Mouse (Mus musculus) embryonic fibroblast, embryonic 13.5 days (primary cell): Measurements from ENCODE around the gene Rab1a. TPM values are rescaled to one million over a fixed set of nuclear protein-coding genes. Genes with fewer than 3 reads are reported as not detected.

ENCODE experiments used
- H3K27ac ChIP-seq: 2 replicates; pipeline ENCODE4 v1.5.1; 2012; ENCODE audit warnings: low read length, control low read depth, inconsistent platforms; ENCODE audit not compliant: insufficient read depth
- H3K4me1 ChIP-seq: 2 replicates; pipeline ENCODE4 v1.6.1; 2011; ENCODE audit warnings: low read length; ENCODE audit not compliant: control insufficient read depth, insufficient read depth
- H3K4me3 ChIP-seq: 2 replicates; pipeline ENCODE4 v1.5.1; 2011; ENCODE audit warnings: mild to moderate bottlenecking, control low read depth, low read length; ENCODE audit not compliant: insufficient read depth
- CTCF ChIP-seq: IDR thresholded peaks from 2 replicates; pipeline ENCODE4 v1.5.1; 2011; ENCODE audit warnings: mild to moderate bottlenecking, control low read depth, low read length, moderate library complexity, borderline replicate concordance; ENCODE audit not compliant: insufficient read depth
- POLR2A ChIP-seq: IDR thresholded peaks from 2 replicates; pipeline ENCODE4 v1.6.1; 2011; ENCODE audit warnings: low read depth, mild to moderate bottlenecking, control low read depth, low read length, moderate library complexity
- polyA plus RNA-seq: library from polyadenylated mRNA; stranded (reverse); fragments of >200 nt; gene quantifications from 2 replicates; pipeline ENCODE4 v1.2.4, GENCODE M21; 2011; ENCODE audit warnings: low read depth; ENCODE audit not compliant: missing spikeins, insufficient read length

Rab1a gene
- polyA plus RNA-seq, 1 experiment, result 406 TPM

DNA sequence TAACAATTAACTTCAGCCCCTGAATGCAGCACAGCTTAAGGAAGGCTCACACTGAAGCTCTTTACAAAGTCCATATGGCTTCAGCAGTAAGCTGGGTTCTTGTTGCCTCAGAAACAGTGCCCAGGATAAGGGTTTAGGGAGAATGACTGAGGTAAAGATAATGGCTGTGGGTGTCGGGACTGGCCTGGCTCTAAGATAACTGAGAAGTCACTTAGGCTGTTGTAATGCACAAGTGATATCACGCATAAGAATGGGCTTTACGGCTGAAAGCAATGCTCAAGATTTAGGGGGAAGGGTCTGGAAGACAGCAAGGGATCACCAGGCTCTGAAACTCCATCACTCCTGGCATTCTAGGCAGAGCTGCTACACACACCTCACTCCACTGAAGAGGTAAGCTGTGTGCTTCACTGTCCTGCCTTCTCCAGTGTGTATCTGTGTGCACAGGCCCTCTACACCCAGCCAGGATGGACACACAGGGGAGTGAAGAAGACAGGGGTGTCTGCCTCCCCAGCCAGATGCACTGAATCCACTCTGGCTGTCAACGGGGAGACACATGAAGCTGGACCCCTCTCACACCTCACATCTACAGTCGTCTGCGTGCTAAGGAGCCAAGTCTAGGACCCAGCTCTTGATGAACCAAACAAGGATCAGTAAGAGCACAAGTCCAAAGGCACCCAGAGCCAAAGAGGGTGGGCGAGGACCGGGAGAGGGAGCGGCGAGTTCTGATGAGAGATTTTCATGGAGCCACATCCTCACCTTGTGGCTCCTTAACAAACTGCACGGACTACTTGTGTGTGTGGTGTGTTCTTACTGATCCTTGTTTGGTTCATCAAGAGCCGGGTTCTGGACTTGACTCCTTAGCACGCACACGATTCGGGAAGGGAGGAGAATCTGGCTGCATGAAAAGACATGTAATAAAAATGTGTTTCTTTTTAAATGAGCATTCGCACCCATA is 43.4 kb downstream of the Rab1a start:
- peaks cover 9% of the 10 kb centered on the region for H3K4me1 ChIP-seq
- no peak overlapping the region for H3K27ac ChIP-seq
- TF ChIP-seq CTCF (no peak), POLR2A (no peak)
- no peak overlapping the region for H3K4me3 ChIP-seq

GRCm38 (mm10) chr11:20245316-20245715 is 44.1 kb downstream of the Rab1a start:
- Histone ChIP-seq H3K4me3 (no peak overlapping the region), H3K27ac (no peak overlapping the region), H3K4me1 (peaks cover 9% of the 10 kb centered on the region)
- TF ChIP-seq POLR2A (no peak), CTCF (no peak)

GRCm38 (mm10) chr11:20246616-20247015 is 45.4 kb downstream of the Rab1a start:
- Histone ChIP-seq H3K4me3 (no peak overlapping the region), H3K4me1 (peaks cover 9% of the 10 kb centered on the region), H3K27ac (no peak overlapping the region)
- no peak for TF ChIP-seq POLR2A
- TF ChIP-seq CTCF, result no peak

- no peak overlapping the region for H3K27ac ChIP-seq
- no peak overlapping the region for H3K4me3 ChIP-seq
- TF ChIP-seq CTCF, result no peak
- peaks cover 9% of the 10 kb centered on the region for H3K4me1 ChIP-seq
These were observed 46.1 kb downstream of the Rab1a start for GRCm38 (mm10) chr11:20247146-20247855.

DNA sequence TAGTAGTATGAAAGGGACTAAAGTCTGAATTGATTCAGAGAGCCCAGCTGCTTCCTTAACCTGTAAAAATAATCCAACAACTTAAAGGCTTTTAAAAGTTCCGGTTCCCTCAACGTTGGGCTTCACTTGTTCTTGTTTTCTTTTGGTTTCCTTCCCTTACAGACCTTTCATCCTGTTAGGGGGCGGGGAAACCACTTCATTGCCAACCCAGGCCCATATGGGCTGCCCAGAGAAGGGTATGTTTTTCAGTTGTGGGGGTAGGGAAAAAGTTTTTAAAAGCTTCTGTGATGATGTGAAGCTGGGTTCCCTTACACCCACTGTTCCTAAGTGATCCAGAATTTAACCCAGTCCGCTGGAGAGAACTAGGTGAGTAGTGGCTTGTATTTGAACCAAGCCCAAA is 47.0 kb downstream of the Rab1a start:
- peak overlapping the region; percentile 56 for H3K4me3 ChIP-seq
- peaks cover 13% of the 10 kb centered on the region for H3K4me1 ChIP-seq
- no peak overlapping the region for H3K27ac ChIP-seq
- TF ChIP-seq POLR2A (no peak), CTCF (no peak)

GRCm38 (mm10) chr11:20248840-20249239 is 47.6 kb downstream of the Rab1a start:
- TF ChIP-seq CTCF (no peak), POLR2A (no peak)
- Histone ChIP-seq H3K27ac (peak overlapping the region; percentile 19), H3K4me3 (peak overlapping the region; percentile 56), H3K4me1 (peaks cover 13% of the 10 kb centered on the region)

GRCm38 (mm10) chr11:20249296-20250110 is 48.3 kb downstream of the Rab1a start, which contains the start of gene Cep68:
Cep68 (minus strand) TSS chr11:20249429.
- Histone ChIP-seq H3K4me1 (peaks cover 13% of the 10 kb centered on the region), H3K27ac (peak within 1 kb of the TSS; percentile 19), H3K4me3 (peak within 1 kb of the TSS; percentile 56)
- TF ChIP-seq POLR2A, result peak; percentile 85
- TF ChIP-seq CTCF, result no peak

DNA sequence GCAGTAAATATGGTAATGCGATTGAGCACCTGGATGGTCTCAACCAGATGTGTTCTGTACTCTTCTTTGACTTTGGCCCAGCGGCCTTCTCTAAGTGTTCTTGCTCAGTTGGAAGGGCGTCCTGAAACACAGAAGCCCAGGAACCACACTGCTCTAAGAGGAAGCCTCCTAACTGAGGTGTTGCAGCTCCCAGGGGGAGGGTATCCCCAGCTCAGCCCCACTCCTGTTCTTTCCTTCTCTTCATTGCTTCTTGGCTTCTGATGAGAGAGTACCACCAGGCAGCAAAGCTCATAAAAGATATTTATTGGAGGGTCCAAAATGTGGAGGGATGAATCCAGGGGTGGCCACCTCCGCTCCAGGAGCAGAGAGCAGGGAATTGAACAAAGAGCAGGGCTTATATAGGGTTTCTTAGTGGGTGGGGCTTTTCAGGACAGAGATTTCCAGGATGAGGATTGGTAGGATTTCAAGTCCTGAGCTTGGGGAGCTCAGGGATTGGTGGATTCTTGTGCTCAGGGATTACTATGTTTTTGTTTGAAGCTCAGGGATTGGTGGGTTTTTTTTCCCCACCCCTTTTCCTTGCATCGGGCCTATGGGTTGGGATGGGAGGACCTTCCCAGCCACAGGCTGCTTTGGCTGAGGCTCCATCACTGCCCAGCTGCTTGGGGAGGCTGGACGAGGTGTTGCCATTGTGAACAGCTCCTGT is 49.4 kb downstream of the Rab1a start:
- H3K4me3 ChIP-seq, result no peak overlapping the region
- H3K4me1 ChIP-seq, result peaks cover 11% of the 10 kb centered on the region
- TF ChIP-seq POLR2A (no peak), CTCF (no peak)
- H3K27ac ChIP-seq, result no peak overlapping the region

- Histone ChIP-seq H3K27ac (peak overlapping the region; percentile 69), H3K4me1 (peaks cover 4% of the 10 kb centered on the region), H3K4me3 (no peak overlapping the region)
- TF ChIP-seq CTCF (no peak), POLR2A (no peak)
These were observed 51.9 kb downstream of the Rab1a start for GRCm38 (mm10) chr11:20253088-20253487.
